Mouse (Mus musculus) common myeloid progenitor, adult 5-6 weeks (primary cell): ENCODE results near the gene E330017A01Rik. TPM values are rescaled to one million over a fixed set of nuclear protein-coding genes. Genes with fewer than 3 reads are reported as not detected.
A peak's percentile ranks its signal among the peaks of the same experiment; 100 is the strongest.
"Not testable (repeated sequence)": the region's sequence is repeated elsewhere in the genome, so short reads cannot be mapped to it uniquely, and the experiment has no call there.

Source experiments
- ATAC-seq: replicated peaks from 2 replicates; pipeline ENCODE4 v1.8.0; 2016; ENCODE audit warnings: low read depth, mild to moderate bottlenecking, moderate TSS enrichment, inconsistent platforms; ENCODE audit not compliant: poor library complexity, severe bottlenecking
- total RNA-seq: library from RNA; stranded (forward); fragments of 200-1000, 187-1606 nt; gene quantifications from 2 replicates; pipeline ENCODE4 v1.2.3, GENCODE M21; 2017

Gene E330017A01Rik
- total RNA-seq, 1 experiment from 2014 or later = not detected

DNA sequence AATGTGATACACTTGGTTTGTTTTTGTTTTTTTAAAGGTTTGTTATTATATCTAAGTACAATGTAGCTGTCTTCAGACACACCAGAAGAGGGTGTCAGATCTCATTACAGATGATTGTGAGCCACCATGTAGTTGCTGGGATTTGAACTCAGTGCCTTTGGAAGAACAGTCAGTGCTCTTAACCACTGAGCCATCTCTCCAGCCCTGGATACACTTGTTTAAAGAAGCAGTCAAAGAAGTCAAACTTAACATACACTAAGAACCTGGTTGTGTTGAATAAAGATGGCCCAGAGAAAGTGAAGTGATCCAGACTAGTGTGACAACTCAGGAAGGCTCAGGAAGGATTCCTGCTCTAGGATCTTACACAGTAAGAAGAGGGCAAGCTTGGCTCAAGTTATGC, 26.6 kb upstream of the E330017A01Rik start:
- not testable (repeated sequence) for ATAC-seq

DNA sequence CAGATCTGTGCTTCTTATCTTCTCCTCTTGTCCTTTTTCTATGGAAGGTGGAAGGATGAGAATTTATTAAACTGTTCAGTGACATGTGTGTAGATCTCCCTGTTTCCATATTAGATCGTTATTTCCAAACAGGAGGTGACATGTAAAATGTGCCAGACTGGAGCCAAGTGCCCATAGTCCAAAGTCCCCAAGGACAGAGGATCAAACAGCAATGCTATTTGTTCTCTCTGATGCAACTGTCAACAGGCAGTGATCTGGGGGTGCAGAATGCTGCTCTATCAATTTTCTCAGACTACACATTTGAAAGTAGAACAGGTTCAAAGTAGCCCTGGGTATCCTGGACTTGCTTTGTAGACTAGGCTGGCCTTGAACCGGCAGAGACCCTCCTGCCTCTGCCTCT, 25.3 kb upstream of the E330017A01Rik start:
- no peak for ATAC-seq

DNA sequence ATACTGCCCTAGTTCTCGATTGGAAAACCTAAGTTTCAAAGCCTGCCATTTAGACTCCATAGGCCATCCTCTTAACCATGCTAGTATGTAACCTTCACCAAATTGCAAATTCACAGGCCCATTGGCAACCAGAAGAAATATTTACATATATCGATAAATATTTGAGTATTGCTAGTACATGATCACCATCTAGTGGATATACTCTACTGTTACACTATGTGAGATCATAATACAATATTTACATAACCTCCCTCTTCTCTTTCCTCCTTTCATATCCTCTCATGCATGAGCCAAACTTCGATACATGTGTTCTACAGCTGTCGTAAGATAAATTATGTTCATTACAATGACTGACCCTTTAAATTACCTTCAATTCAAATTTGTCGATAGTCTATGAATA, 24.5 kb upstream of the E330017A01Rik start:
- peak; percentile 82 for ATAC-seq

DNA sequence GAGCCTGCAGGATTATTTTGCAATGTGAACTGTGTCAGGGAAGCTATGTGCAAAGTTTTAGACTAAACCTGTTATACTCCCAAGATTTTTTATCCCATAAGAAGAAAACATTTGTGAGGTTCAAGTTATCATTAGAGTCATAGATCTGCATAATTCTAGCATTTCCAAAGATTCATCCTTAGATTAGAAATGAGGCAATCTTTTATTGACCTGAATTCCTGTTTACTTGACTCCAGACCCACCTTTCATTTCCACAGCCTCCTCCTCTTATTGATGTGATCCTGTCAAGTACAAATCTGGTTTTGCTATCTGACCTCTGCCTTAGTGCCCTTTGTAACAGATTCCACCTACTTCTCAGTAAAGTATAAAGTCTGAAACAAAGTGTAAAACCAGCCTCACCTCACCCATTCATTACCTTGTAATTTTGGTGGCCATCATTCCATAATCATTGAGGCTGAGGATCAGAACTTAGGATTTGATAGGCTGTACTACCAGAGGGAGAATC, 23.8 kb upstream of the E330017A01Rik start:
- no peak for ATAC-seq

DNA sequence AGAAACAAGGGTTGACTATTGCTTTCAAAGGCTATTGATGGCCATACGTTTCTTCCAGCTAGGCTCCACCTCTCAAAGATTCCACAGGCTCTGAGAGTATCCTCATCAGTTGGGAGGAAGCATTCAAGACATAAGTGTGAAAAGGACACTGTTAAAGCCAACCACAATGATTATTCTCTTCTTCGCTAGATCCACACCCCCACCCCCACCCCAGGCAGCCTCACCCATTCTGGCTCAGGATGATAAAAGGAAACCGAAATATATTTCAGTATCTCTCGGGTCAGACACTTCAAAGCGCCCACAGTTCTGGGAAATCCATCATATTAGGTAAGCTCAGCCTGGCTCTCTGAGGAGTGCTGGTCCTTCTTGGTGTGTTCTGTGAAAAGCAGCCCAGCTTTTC, 23.3 kb upstream of the E330017A01Rik start:
- ATAC-seq = peak; percentile 82

DNA sequence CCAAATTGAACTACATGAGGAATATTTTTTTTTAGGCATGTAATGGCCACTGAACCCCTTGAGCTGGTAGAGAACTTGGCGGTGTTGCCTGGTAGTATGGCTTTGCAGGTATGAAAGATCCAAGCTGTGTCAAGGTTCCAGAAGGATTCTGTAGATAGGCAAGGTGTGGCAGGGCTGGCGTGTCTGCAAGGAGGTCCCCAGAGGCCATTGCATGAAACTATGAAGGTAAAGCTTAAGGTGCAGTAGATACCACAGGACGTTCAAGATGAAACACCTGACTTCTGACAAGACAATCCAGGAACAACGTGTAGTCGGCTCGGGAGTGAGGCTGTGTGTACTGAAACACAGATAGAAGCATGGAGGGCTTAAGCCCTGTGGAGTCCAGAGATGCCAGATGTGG, 20.1 kb upstream of the E330017A01Rik start:
- ATAC-seq = no peak

DNA sequence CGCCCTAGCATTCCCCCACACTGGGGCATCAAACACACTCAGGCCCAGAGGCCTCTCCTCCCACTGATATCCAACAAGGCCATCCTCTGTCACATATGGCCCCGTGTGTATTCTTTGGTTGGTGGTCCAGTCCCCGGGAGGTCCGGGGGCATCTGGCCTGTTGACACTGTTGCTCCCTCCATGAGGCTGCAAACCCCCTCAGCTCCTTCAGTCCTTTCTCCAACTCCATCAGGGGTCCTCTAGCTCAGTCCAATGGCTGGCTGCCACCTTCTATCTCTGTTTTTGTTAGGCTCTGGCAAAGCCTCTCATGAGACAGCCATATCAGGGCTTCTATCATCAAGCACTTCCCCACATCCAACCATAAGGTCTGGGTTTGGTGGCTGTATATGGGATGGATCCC, 18.0 kb upstream of the E330017A01Rik start:
- no peak for ATAC-seq

DNA sequence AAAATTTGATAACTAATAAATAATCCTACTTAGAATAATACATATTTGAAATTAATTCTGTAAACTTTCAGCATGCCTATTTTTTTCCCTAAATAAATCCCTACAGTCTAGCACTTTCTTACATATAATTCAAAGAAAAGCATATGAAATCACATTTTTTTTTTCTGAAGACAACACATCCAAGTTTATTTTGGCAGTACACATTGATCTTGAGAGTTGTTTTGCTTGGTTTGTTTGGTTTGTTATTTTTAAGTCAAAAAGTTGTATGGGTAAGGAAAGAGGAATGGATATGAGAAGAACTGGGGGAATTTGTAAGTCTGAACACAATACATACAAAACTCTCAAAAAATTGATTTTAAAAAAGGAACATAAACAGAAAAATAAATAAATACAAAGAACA, 17.2 kb upstream of the E330017A01Rik start:
- no peak for ATAC-seq

DNA sequence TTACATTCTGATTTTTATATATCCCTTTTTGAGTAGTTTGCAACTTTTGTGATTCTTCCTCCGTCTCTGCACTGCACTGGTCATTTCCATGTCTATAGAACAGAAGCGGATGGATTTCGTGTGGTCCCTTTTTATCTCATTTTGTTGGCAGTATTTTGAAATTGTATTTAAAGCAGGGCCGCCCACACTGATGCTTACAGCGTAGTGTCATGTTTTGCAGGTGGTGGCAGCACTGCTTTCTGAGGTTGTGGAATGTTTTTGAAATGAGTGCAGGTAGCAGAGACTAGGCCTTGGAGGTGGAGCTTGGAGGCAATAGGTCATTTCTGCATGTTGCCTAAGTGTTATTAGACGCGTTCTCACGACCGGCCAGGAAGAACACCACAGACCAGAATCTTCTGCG, 11.4 kb upstream of the E330017A01Rik start:
- no peak for ATAC-seq

DNA sequence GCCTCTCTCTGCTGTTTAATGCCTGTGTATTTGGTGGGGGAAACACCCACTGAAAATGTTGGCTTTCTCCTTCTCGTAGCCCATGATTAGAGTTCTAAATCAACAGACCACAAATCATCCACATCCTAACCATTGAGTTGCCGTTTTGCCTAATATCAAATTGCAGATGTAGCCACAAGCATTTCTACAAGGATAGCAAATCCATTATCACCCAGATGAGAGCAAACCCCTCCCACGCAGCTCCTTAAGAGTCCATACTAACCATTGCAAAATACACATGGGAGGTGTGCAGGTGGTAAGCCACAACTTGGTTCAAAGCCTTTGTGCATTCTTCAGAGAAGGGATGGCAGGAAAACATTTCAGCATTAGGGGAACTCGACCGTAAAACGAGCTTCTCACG, 523 bp downstream of the E330017A01Rik start:
- ATAC-seq = peak; percentile 50; the same call in 1 of the 2 replicates

DNA sequence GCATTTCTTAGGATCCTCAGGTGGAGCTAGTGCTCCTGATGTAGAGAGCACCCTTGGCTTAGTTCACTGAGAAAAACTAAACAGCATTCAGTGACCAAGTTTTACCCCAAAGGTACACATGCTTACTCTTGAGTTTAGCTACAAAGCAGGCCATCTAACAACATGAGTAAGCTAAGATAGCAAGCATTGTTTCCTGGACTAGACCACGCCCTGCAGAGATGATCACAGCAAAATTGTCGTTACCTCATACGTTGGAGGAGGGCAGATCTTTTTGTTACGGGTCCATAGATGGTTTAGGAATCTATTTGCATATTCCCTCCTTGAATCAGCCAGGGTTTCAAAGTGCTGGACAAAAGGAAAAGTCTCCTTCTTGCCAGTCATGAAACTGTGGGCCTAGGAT, 1.1 kb downstream of the E330017A01Rik start:
- ATAC-seq = peak; percentile 77; the same call in 1 of the 2 replicates

DNA sequence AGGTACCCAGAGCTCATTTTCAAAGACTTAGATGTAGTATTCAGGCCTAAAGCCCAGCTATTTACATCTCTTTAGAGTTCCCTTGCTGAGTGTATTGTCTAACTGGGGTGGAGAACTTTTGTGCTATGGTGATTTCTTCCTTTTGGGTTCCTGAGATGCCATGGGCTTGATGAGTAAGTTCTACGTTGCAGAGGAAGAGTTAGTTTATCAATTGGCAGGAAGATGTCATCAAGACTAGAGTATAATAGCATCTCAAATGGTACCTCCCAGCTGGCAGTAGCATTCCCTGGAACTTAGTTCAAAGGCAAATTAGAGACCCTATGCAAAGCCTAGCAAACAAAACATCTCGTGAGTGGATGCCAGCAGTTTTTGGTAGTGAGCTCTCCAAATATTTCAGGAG, 2.7 kb downstream of the E330017A01Rik start:
- ATAC-seq = no peak

DNA sequence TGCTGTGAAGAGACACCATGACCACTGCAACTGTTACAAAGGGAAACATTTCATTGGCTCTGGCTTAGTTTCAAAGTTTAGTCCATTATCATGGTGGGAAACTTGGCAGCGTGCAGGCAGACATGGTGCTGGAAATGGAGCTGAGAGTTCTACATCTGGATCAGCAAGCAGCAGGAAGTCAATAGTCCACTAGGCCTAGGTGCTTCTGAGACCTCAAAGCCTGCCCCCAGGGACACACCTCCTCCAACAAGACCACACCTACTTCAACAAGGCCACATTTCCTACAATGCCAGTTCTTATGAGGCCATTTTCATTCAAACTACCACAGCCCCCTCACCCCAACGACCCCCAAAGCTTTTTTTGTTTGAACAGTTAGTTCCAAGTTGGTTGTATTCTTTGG, 8.8 kb downstream of the E330017A01Rik start:
- no peak for ATAC-seq

DNA sequence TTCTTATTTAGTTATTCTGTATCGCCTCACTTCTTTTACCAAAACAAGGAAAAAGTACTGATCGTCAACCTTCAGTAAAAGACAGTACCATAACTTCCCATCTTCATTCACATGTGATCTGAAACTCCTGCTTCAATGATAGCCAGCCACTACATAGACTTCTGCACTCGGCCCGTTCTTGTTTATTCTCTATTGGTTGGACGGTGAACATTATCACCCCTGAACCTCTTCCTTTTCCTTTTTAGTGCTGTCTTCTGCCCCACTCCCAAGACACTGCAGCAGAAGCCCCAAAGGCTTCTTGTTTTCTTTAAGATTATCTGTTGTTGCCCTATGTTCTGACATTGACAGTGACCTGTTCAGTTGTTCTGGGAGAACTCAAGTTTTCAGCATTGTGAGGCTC, 9.6 kb downstream of the E330017A01Rik start:
- no peak for ATAC-seq

DNA sequence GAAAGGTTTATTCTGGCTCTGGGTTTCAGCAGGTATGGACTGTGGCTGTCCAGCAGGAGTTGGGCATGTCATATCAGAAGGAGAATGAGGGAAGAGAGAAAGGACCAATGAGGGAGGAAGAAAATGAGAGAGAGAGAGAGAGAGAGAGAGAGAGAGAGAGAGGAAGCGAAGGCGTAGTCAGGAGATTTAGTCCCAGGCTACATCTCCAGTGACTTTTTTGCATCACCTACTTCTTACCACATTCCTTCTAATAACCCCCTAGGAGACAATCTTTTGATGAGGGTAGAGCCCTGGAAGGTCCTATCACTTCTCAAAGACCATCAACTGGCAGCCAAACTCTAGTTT, 10.2 kb downstream of the E330017A01Rik start:
- no peak for ATAC-seq

DNA sequence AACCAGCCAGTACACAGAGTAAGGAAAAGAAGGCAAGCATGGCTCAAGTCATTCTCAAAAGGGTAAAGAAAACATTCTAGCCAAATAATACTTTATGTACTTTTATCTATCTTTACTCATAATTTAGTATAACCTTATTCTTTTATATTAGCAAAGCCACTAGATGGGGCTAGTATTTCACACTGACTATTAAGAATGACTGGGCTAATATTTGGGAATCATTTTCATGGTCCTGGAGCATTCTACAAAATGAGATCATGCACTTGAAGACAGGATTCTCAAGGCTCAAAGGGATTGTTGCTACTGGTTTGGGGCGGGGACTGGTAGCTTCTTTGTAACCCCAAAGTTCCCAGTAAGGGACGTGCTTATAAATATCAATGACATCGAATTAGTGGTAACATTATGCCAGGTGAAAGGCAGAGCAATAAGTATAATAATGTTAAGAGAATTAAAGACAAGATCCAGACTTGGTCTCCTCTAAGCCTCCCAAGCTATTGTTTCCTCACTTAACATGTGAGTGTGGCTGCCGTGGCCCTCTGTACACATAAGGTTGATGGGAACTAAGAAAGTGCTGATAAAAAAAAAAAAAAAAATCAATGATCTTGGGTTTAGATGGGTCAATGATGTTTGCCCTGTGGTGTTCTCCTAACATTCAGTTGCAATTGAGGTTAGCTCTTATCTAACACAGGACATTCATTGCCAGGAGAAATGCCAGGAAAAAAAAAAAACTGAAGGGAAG, 10.8 kb downstream of the E330017A01Rik start:
- ATAC-seq = no peak

DNA sequence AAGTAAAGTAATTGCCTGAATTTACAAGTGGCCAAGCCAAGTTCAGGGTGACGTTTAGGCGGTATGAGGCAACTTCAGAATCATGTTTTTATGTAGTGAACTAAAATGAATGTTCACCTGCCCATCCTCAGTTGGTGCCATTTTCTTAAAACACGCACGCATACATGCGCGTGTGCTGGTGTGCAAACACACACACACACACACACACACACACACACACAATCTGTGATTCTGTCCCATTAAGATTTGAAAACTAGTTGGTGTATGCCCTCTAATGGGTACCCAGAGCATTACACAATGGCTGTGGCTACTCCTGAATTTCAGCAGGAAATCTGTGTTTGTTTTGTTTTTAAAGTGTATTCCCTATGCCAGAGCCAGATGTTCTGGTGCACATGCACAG, 14.6 kb downstream of the E330017A01Rik start:
- ATAC-seq = peak; percentile 81

DNA sequence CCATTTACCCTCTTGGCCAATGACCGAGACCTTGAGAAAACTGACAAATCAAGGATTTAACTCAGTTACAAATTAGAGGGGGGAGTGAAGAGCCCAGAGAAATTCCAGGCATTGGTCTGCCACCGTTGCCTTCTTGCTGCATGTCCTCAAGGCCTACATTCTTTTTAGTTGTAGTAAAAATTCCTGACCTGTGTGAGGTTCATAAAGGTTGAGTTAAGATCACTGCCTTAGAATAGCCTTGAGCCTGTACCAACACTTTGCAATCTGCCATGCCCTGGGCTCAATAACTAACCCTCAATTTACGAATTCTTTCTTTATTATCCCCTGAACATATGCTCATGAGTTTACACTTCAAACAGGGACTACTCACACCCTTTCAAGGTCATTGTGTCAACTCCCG, 15.4 kb downstream of the E330017A01Rik start:
- ATAC-seq = no peak

DNA sequence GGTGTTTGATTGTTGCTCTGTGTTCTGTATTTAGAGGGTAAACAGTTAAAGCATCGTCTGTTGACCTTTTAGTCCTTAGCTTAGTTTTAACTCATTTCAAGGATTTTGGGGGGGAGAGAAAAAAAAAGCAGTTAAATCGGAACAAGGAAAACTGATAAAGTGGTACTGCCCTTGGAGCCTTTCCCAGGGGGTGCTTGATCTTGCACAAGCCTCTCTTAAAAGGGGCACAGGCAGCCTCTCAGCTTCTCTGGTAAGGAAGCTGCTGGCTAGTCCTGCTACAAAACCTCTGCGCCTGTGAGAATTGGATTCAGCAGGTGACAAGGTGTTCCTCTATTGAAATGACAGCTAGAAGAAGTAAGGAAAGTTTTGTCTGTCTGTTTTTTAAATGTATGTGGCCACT, 16.2 kb downstream of the E330017A01Rik start:
- ATAC-seq = no peak

DNA sequence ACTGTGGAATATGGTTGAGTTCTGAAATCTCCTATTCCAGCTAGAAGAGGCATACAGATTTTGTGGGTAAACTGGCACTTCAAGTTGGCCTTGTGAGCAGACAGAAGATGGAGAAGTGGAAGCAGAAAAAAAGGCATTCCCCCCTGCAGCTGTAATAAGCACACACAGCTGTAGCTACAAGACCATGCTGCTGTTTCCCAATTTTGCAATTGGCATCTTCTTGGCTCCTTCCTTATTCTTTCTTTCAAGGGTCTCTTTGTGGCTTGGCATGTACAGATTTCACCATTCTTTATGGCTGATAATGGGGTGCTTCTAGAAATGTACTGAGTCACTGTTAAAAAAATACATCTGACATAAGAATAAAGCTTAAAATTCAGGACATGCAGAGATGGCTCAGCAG, 21.2 kb downstream of the E330017A01Rik start:
- ATAC-seq = peak; percentile 77

DNA sequence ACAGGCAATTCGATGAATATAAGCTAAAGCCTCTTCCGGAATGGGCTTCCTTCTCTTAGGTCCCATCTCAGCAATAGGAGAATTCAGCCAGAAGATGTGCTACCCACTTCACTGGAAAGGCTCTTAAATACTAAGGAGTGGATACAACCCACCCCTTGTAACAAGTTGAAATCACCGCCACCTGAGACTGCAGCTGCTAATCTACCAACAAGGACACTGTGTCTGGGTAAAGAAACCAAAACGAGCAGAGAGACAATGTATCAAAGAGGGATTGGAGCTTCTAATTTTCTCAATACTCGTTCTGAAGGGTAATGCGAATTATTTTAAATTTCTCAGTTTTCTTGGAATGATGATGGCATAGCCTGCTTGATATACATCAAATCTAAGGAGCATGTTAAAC, 21.7 kb downstream of the E330017A01Rik start, which contains the start of gene Gm813:
Gene Gm813, minus strand, starts transcription at position 101 of the 400 bp plus-strand sequence.
- no peak for ATAC-seq

DNA sequence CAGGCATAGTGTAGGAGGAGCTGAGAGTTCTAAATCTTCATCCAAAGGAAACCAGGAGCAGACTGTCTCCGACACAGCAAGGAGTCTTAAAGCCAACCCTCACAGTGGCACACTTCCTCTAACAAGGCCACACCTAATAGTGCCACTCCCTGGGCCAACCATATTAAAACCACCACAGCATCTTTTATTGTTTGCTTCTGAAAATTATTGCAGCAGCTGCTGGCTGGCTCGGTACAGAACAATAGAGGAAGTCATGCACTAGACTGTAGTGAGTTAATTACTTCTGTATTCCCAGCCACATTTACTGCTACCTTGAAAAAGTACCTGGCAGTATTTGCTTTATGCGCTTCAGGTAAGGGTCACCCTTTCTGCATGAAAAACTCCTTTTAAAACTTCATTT, 25.6 kb downstream of the E330017A01Rik start:
- ATAC-seq = peak; percentile 60
